Mouse (Mus musculus): ENCODE results near the gene Ano7. TPM values are rescaled to one million over a fixed set of nuclear protein-coding genes. Genes with fewer than 3 reads are reported as not detected.

The Ano7 gene
- polyA plus RNA-seq (2015; fragmentation: Nextera tagmentation; extraction: Ambion mirVana) = 0.24 and 0.75 TPM in 2 replicates

DNA sequence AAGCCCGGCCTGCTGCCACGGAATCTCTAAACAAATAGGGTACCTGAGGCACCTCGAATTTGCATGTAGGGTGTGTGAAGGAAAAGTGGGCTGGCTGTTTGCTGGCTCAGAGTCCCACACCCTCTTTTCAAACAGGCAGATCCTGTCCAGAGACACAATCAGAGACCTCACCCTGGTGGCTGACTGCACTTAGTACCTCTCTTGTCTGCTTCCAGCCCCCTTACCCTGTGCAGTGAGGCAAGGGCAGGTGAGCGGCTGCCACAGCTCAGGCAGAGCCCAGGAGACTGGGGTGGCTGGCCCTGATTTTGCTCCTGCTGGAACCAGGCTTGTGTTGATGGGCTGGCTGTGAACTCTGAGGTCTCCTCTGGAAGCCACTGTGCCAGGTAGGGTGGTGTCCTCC lies at the start of gene Ano7:
Ano7 (plus strand) TSS at position 266 of the 400 bp plus-strand sequence.
- 77% methylated on average over 4 of the region's 4 CpGs for WGBS

GRCm38 (mm10) chr1:93323973-93324372 lies 49.8 kb upstream of the Ano7 start:
- peaks cover 52% of the 10 kb centered on the region for H3K36me3 ChIP-seq (ENCODE audit: insufficient read depth, low read length)
- no peaks in the 10 kb centered on the region for H3K27me3 ChIP-seq (ENCODE audit: insufficient read depth, low read length)
- 89% methylated on average over 6 of the region's 6 CpGs for WGBS
- H3K4me1 ChIP-seq (ENCODE audit: insufficient read depth, low read length) = no peaks in the 10 kb centered on the region
- no peak overlapping the region for H3K4me3 ChIP-seq (ENCODE audit: low read length)
- no peak for ATAC-seq (ENCODE audit: low FRiP score, low TSS enrichment)
- no peaks in the 10 kb centered on the region for H3K9me3 ChIP-seq (ENCODE audit: low read length)
- H3K9ac ChIP-seq (replicated peaks; ENCODE audit: low read length) = no peak overlapping the region
- H3K4me2 ChIP-seq (replicated peaks; ENCODE audit: low read depth, low read length) = no peak overlapping the region
- H3K27ac ChIP-seq (ENCODE audit: low read length) = no peak overlapping the region

More for the DNA sequence above, at the start of gene Ano7:
- Histone ChIP-seq H3K9me3 (ENCODE audit: low read length) (no peaks in the 10 kb centered on the region), H3K36me3 (ENCODE audit: insufficient read depth, low read length) (no peaks in the 10 kb centered on the region), H3K4me1 (ENCODE audit: insufficient read depth, low read length) (no peaks in the 10 kb centered on the region), H3K27me3 (ENCODE audit: insufficient read depth, low read length) (no peaks in the 10 kb centered on the region), H3K9ac (replicated peaks; ENCODE audit: low read length) (no peak within 1 kb of the TSS), H3K4me2 (replicated peaks; ENCODE audit: low read depth, low read length) (no peak within 1 kb of the TSS), H3K27ac (ENCODE audit: low read length) (no peak within 1 kb of the TSS), H3K4me3 (ENCODE audit: low read length) (no peak within 1 kb of the TSS)
- ATAC-seq (ENCODE audit: low FRiP score, low TSS enrichment) = 0 out of 2 replicates have a peak, but pooled peaks have one; percentile 19

GRCm38 (mm10) chr1:93326446-93326845 lies 47.3 kb upstream of the Ano7 start:
- H3K4me3 ChIP-seq (ENCODE audit: low read length) = no peak overlapping the region
- H3K36me3 ChIP-seq (ENCODE audit: insufficient read depth, low read length) = peaks cover 32% of the 10 kb centered on the region
- H3K27ac ChIP-seq (ENCODE audit: low read length) = no peak overlapping the region
- no peak overlapping the region for H3K9ac ChIP-seq (replicated peaks; ENCODE audit: low read length)
- no peak overlapping the region for H3K4me2 ChIP-seq (replicated peaks; ENCODE audit: low read depth, low read length)
- H3K27me3 ChIP-seq (ENCODE audit: insufficient read depth, low read length) = no peaks in the 10 kb centered on the region
- no peaks in the 10 kb centered on the region for H3K4me1 ChIP-seq (ENCODE audit: insufficient read depth, low read length)
- no peaks in the 10 kb centered on the region for H3K9me3 ChIP-seq (ENCODE audit: low read length)
- WGBS = 90% methylated on average over 3 of the region's 3 CpGs
- ATAC-seq (ENCODE audit: low FRiP score, low TSS enrichment) = no peak

- no peak overlapping the region for H3K4me3 ChIP-seq (ENCODE audit: low read length)
- no peak overlapping the region for H3K9ac ChIP-seq (replicated peaks; ENCODE audit: low read length)
- WGBS = 78% methylated on average over 2 of the region's 2 CpGs
- peaks cover 12% of the 10 kb centered on the region; the same call in 1 of the 2 replicates for H3K36me3 ChIP-seq (ENCODE audit: insufficient read depth, low read length)
- no peaks in the 10 kb centered on the region for H3K4me1 ChIP-seq (ENCODE audit: insufficient read depth, low read length)
- ATAC-seq (ENCODE audit: low FRiP score, low TSS enrichment) = no peak
- H3K9me3 ChIP-seq (ENCODE audit: low read length) = no peaks in the 10 kb centered on the region
- no peak overlapping the region for H3K27ac ChIP-seq (ENCODE audit: low read length)
- no peak overlapping the region for H3K4me2 ChIP-seq (replicated peaks; ENCODE audit: low read depth, low read length)
- H3K27me3 ChIP-seq (ENCODE audit: insufficient read depth, low read length) = no peaks in the 10 kb centered on the region
Observed at GRCm38 (mm10) chr1:93334621-93335020, 39.1 kb upstream of the Ano7 start.

- Histone ChIP-seq H3K27me3 (ENCODE audit: insufficient read depth, low read length) (no peaks in the 10 kb centered on the region), H3K9me3 (ENCODE audit: low read length) (no peaks in the 10 kb centered on the region), H3K4me2 (replicated peaks; ENCODE audit: low read depth, low read length) (peak within 1 kb of the TSS; percentile 77), H3K27ac (ENCODE audit: low read length) (peak within 1 kb of the TSS; percentile 51), H3K4me3 (ENCODE audit: low read length) (peak within 1 kb of the TSS; percentile 84), H3K4me1 (ENCODE audit: insufficient read depth, low read length) (peaks cover 16% of the 10 kb centered on the region), H3K9ac (replicated peaks; ENCODE audit: low read length) (peak within 1 kb of the TSS; percentile 76), H3K36me3 (ENCODE audit: insufficient read depth, low read length) (peaks cover 2% of the 10 kb centered on the region; the same call in 1 of the 2 replicates)
- ATAC-seq (ENCODE audit: low FRiP score, low TSS enrichment) = peak; percentile 96
- WGBS = under 1% methylated on average over 63 of the region's 63 CpGs
Observed at GRCm38 (mm10) chr1:93342648-93343503, 30.9 kb upstream of the Ano7 start, which contains the start of the genes Ppp1r7 and Pask. Ppp1r7 (plus strand) TSS chr1:93342854. Pask (minus strand) TSS chr1:93343482.

- peak overlapping the region; percentile 77 for H3K4me2 ChIP-seq (replicated peaks; ENCODE audit: low read depth, low read length)
- peaks cover 9% of the 10 kb centered on the region for H3K36me3 ChIP-seq (ENCODE audit: insufficient read depth, low read length)
- peak overlapping the region; percentile 84 for H3K4me3 ChIP-seq (ENCODE audit: low read length)
- no peaks in the 10 kb centered on the region for H3K9me3 ChIP-seq (ENCODE audit: low read length)
- peak overlapping the region; percentile 72 for H3K9ac ChIP-seq (replicated peaks; ENCODE audit: low read length)
- H3K27ac ChIP-seq (ENCODE audit: low read length) = peak overlapping the region; percentile 43
- no peaks in the 10 kb centered on the region for H3K27me3 ChIP-seq (ENCODE audit: insufficient read depth, low read length)
- H3K4me1 ChIP-seq (ENCODE audit: insufficient read depth, low read length) = peaks cover 16% of the 10 kb centered on the region
- peak; percentile 99 for ATAC-seq (ENCODE audit: low FRiP score, low TSS enrichment)
- 0% methylated on average over 39 of the region's 39 CpGs for WGBS
Observed at GRCm38 (mm10) chr1:93343504-93344047, 30.2 kb upstream of the Ano7 start.

DNA sequence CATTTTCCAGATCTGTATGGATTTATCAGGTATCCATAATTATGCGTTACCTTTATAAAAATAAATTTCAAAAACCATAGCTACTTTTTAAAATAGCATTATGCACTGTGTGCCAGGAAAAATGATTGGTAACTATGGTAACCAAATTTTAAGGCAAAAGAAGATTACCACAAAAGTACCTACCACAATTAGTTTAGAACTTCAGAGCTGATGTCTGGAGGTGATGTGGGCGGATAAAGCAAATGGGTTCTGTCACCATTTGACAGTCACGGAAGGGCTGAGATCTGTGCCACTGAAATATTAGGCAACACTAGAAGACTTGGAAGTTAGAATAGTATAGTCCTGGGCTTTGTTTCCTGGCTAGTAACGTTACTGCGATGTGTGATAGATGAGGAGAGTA lies 26.6 kb upstream of the Ano7 start:
- Histone ChIP-seq H3K9ac (replicated peaks; ENCODE audit: low read length) (no peak overlapping the region), H3K27me3 (ENCODE audit: insufficient read depth, low read length) (no peaks in the 10 kb centered on the region), H3K4me1 (ENCODE audit: insufficient read depth, low read length) (peaks cover 7% of the 10 kb centered on the region), H3K4me3 (ENCODE audit: low read length) (no peak overlapping the region), H3K36me3 (ENCODE audit: insufficient read depth, low read length) (peaks cover 28% of the 10 kb centered on the region), H3K4me2 (replicated peaks; ENCODE audit: low read depth, low read length) (no peak overlapping the region), H3K9me3 (ENCODE audit: low read length) (no peaks in the 10 kb centered on the region), H3K27ac (ENCODE audit: low read length) (no peak overlapping the region)
- 92% methylated on average over 5 of the region's 5 CpGs for WGBS
- ATAC-seq (ENCODE audit: low FRiP score, low TSS enrichment) = no peak

DNA sequence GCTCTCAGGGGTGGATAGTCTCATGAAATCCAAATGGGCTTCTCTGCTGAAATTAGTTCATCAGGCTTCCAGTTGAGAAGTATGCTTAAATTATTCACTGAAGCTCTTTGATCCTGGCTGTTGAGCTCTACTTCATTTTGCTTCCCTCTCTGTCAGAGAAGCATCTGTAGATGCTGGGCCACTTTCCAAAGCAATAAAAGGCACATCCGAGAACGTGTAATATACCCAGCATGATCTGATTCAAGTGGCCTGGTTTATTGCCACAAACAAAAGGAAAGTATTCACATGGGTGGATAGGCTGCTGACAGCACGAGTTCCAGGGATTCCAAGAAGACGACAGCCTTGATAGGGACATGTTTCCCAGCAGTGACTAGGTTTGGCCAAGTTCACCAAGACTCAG lies 24.0 kb upstream of the Ano7 start:
- WGBS = 40% methylated on average over 4 of the region's 4 CpGs
- no peak for ATAC-seq (ENCODE audit: low FRiP score, low TSS enrichment)
- H3K36me3 ChIP-seq (ENCODE audit: insufficient read depth, low read length) = peaks cover 49% of the 10 kb centered on the region
- H3K4me1 ChIP-seq (ENCODE audit: insufficient read depth, low read length) = peaks cover 1% of the 10 kb centered on the region; the same call in 1 of the 2 replicates
- no peak overlapping the region for H3K27ac ChIP-seq (ENCODE audit: low read length)
- H3K27me3 ChIP-seq (ENCODE audit: insufficient read depth, low read length) = no peaks in the 10 kb centered on the region
- no peak overlapping the region for H3K4me2 ChIP-seq (replicated peaks; ENCODE audit: low read depth, low read length)
- no peaks in the 10 kb centered on the region for H3K9me3 ChIP-seq (ENCODE audit: low read length)
- no peak overlapping the region for H3K4me3 ChIP-seq (ENCODE audit: low read length)
- H3K9ac ChIP-seq (replicated peaks; ENCODE audit: low read length) = no peak overlapping the region

DNA sequence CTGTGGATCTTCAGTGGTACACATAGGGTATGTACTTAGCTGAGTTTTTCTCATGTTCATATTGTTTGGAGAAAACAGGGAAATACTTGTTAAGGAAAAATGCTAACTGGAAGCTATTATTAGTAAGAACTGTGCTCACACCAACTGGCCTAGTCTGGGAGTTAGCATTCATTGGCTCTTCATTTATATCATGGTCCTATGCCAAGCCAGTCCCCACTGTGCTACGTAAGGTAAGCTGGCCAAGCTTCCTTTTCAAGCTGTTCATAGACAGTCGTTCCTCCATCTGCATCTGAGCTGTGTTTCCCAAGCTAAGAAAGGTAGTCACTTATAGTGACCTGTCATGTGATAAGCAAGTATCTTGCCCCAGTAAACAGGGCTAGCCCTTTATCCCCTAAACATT lies 21.0 kb upstream of the Ano7 start:
- 94% methylated on average over 2 of the region's 2 CpGs for WGBS
- no peak for ATAC-seq (ENCODE audit: low FRiP score, low TSS enrichment)

GRCm38 (mm10) chr1:93362661-93363060 lies 11.1 kb upstream of the Ano7 start:
- Histone ChIP-seq H3K4me2 (replicated peaks; ENCODE audit: low read depth, low read length) (no peak overlapping the region), H3K9ac (replicated peaks; ENCODE audit: low read length) (no peak overlapping the region), H3K9me3 (ENCODE audit: low read length) (no peaks in the 10 kb centered on the region), H3K36me3 (ENCODE audit: insufficient read depth, low read length) (peaks cover 55% of the 10 kb centered on the region), H3K4me1 (ENCODE audit: insufficient read depth, low read length) (no peaks in the 10 kb centered on the region), H3K27me3 (ENCODE audit: insufficient read depth, low read length) (no peaks in the 10 kb centered on the region), H3K27ac (ENCODE audit: low read length) (no peak overlapping the region), H3K4me3 (ENCODE audit: low read length) (no peak overlapping the region)
- WGBS = 89% methylated on average over 4 of the region's 4 CpGs
- ATAC-seq (ENCODE audit: low FRiP score, low TSS enrichment) = no peak

More for the DNA sequence above, 21.0 kb upstream of the Ano7 start:
- no peaks in the 10 kb centered on the region for H3K9me3 ChIP-seq (ENCODE audit: low read length)
- no peak overlapping the region for H3K9ac ChIP-seq (replicated peaks; ENCODE audit: low read length)
- no peak overlapping the region for H3K27ac ChIP-seq (ENCODE audit: low read length)
- no peaks in the 10 kb centered on the region for H3K4me1 ChIP-seq (ENCODE audit: insufficient read depth, low read length)
- no peak overlapping the region for H3K4me2 ChIP-seq (replicated peaks; ENCODE audit: low read depth, low read length)
- H3K4me3 ChIP-seq (ENCODE audit: low read length) = no peak overlapping the region
- no peaks in the 10 kb centered on the region for H3K27me3 ChIP-seq (ENCODE audit: insufficient read depth, low read length)
- H3K36me3 ChIP-seq (ENCODE audit: insufficient read depth, low read length) = peaks cover 66% of the 10 kb centered on the region

Data from kidney, embryonic 16.5 days (tissue).